Mouse (Mus musculus) stomach, postnatal 0 days (tissue): ENCODE measurements around the gene Ttc7. TPM values are rescaled to one million over a fixed set of nuclear protein-coding genes. Genes with fewer than 3 reads are reported as not detected.

Source experiments
- ATAC-seq: fragments of 200-750 bp; cut with Nextera tagmentation; 2 replicates; pipeline ENCODE4 v1.8.0; 2017; ENCODE audit not compliant: low FRiP score, low TSS enrichment
- DNase-seq: peaks from one replicate; pipeline ENCODE4 v3.0.0-alpha.2; 2016; ENCODE audit warnings: low spot score
- H3K27ac ChIP-seq: fragments of 300-500 bp; sonication (generic); replicated peaks from 2 replicates; pipeline ENCODE4 v1.5.1; 2014; ENCODE audit warnings: mild to moderate bottlenecking, control low read depth
- H3K27me3 ChIP-seq: fragments of 300-500 bp; sonication (generic); 2 replicates; pipeline ENCODE4 v1.6.1; 2014; ENCODE audit warnings: low read length; ENCODE audit not compliant: control insufficient read depth, insufficient read depth
- H3K36me3 ChIP-seq: fragments of 300-500 bp; sonication (generic); 2 replicates; pipeline ENCODE4 v1.6.1; 2014; ENCODE audit warnings: low read length, mixed read lengths; ENCODE audit not compliant: control insufficient read depth, insufficient read depth
- H3K4me1 ChIP-seq: fragments of 300-500 bp; sonication (generic); replicated peaks from 2 replicates; pipeline ENCODE4 v1.6.1; 2014; ENCODE audit warnings: antibody characterized with exemption; ENCODE audit not compliant: control insufficient read depth, insufficient read depth
- H3K4me2 ChIP-seq: fragments of 300-500 bp; sonication (generic); replicated peaks from 2 replicates; pipeline ENCODE4 v1.6.1; 2014; ENCODE audit warnings: low read depth, mild to moderate bottlenecking, control low read depth, moderate library complexity
- H3K4me3 ChIP-seq: fragments of 300-500 bp; sonication (generic); 2 replicates; pipeline ENCODE4 v1.5.1; 2014; ENCODE audit warnings: low read depth, low read length, control low read depth
- H3K9ac ChIP-seq: fragments of 300-500 bp; sonication (generic); 2 replicates; pipeline ENCODE4 v1.6.1; 2014; ENCODE audit warnings: mild to moderate bottlenecking, low read length, control low read depth, mixed read lengths
- H3K9me3 ChIP-seq: fragments of 300-500 bp; sonication (generic); 2 replicates; pipeline ENCODE4 v1.6.1; 2016; ENCODE audit warnings: low read length; ENCODE audit not compliant: control insufficient read depth
- CTCF ChIP-seq: IDR thresholded peaks from 2 replicates; pipeline ENCODE4 v1.5.1; 2016; ENCODE audit warnings: antibody characterized with exemption, low read depth, mild to moderate bottlenecking, moderate library complexity
- EP300 ChIP-seq: optimal IDR thresholded peaks from 2 replicates; pipeline ENCODE3; 2016; ENCODE audit warnings: antibody characterized with exemption
- WGBS: fragments of 180-500 bp; shearing (Covaris S2); extraction: QIAGEN DNeasy Blood & Tissue Kit; methylation state at CpG from one replicate; pipeline ENCODE4 v1.1.7; 2014; 5-methylcytosine and 5-hydroxymethylcytosine counted together
- polyA plus RNA-seq: library from polyadenylated mRNA; unstranded; fragments of >200 nt; fragmentation: Nextera tagmentation; extraction: Ambion mirVana; gene quantifications from 2 replicates; pipeline ENCODE4 v1.2.1, GENCODE M21; 2015

The Ttc7 gene
- 19.9 and 21.2 TPM in 2 replicates for polyA plus RNA-seq

- peak within 1 kb of the TSS; percentile 96 for H3K9ac ChIP-seq
- H3K27me3 ChIP-seq, result no peaks in the 10 kb centered on the region
- H3K36me3 ChIP-seq, result no peaks in the 10 kb centered on the region
- H3K4me1 ChIP-seq, result peaks cover 6% of the 10 kb centered on the region; the same call in 1 of the 2 replicates
- no peak for TF ChIP-seq EP300
- TF ChIP-seq CTCF, result no peak
- DNase-seq (peak; percentile 98), ATAC-seq (peak; percentile 94)
- H3K9me3 ChIP-seq, result no peaks in the 10 kb centered on the region
- peak within 1 kb of the TSS; percentile 99 for H3K27ac ChIP-seq
- H3K4me2 ChIP-seq, result peak within 1 kb of the TSS; percentile 97
- 0% methylated on average over 28 of the region's 38 CpGs for WGBS
- peak within 1 kb of the TSS; percentile 81 for H3K4me3 ChIP-seq
Observed at GRCm38 (mm10) chr17:87282706-87283053, at the start of gene Ttc7. Gene Ttc7, plus strand, starts transcription at chr17:87282886.

- H3K4me1 ChIP-seq, result no peaks in the 10 kb centered on the region
- H3K36me3 ChIP-seq, result no peaks in the 10 kb centered on the region
- 86% methylated on average over 6 of the region's 6 CpGs for WGBS
- no peak for ATAC-seq
- no peaks in the 10 kb centered on the region for H3K9me3 ChIP-seq
- DNase-seq, result no peak
- H3K4me3 ChIP-seq, result no peak overlapping the region
- no peak overlapping the region for H3K9ac ChIP-seq
- no peaks in the 10 kb centered on the region for H3K27me3 ChIP-seq
- H3K4me2 ChIP-seq, result no peak overlapping the region
- no peak overlapping the region for H3K27ac ChIP-seq
- TF ChIP-seq EP300, result no peak
- TF ChIP-seq CTCF, result no peak
Observed at GRCm38 (mm10) chr17:87235019-87235418, 47.7 kb upstream of the Ttc7 start.

DNA sequence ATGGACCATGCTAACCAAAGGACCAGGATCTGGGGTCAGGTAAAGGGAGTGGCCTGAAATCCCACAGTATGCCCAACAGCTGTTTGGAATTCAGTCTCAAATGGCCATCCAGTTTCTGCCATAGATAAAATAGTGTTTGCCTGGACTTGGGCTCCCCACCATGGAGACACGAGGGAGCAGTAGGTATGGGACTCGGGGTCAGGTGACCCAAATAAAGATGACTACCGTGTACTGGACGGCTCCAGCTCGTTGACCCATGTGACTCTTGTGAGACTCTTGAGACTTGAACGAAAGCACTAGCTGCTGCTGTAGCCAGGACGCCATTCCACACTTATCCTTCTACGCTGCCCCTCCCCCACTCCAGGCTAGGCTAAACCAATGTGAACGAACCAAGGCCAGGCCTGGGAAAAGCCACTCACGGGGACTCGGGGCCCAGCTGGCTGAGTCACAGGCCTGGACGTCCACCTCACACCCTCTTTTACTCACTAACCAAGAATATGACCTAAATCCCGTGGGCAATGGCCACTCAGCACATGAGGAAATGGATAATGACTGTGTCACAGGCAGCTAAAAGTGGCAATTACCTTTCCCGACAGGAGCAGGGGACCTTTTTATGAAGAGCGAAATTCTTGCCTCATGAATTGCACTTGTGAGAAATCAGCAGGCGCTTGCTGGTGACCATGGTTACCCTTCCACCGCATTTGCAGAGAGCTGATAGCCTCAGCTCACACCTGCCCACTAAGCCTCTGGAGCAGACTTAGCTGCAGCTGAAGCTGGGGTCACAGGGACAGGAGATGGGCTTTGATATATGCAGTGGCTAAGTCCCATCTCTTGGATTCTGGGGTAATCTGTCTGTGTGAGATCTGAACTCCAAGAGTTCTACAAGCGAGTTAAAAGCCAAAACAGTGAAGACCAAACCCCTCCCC is 45.7 kb upstream of the Ttc7 start:
- H3K9me3 ChIP-seq, result no peaks in the 10 kb centered on the region
- DNase-seq (no peak), ATAC-seq (peak; percentile 46; the same call in 1 of the 2 replicates)
- 55% methylated on average over 18 of the region's 18 CpGs for WGBS
- no peak overlapping the region for H3K9ac ChIP-seq
- no peaks in the 10 kb centered on the region for H3K36me3 ChIP-seq
- H3K4me2 ChIP-seq, result no peak overlapping the region
- no peaks in the 10 kb centered on the region for H3K4me1 ChIP-seq
- TF ChIP-seq CTCF, result 0 out of 2 replicates have a peak, but pooled peaks have one; percentile 17
- TF ChIP-seq EP300, result no peak
- H3K27me3 ChIP-seq, result no peaks in the 10 kb centered on the region
- no peak overlapping the region for H3K27ac ChIP-seq
- no peak overlapping the region for H3K4me3 ChIP-seq

GRCm38 (mm10) chr17:87237826-87238225 is 44.9 kb upstream of the Ttc7 start:
- DNase-seq (no peak), ATAC-seq (no peak)

GRCm38 (mm10) chr17:87246103-87246502 is 36.6 kb upstream of the Ttc7 start:
- Histone ChIP-seq H3K4me1 (no peaks in the 10 kb centered on the region), H3K4me3 (no peak overlapping the region), H3K4me2 (no peak overlapping the region), H3K27ac (no peak overlapping the region), H3K27me3 (no peaks in the 10 kb centered on the region), H3K9ac (no peak overlapping the region), H3K9me3 (no peaks in the 10 kb centered on the region), H3K36me3 (no peaks in the 10 kb centered on the region)
- WGBS, result 53% methylated on average over 9 of the region's 9 CpGs
- ATAC-seq (no peak), DNase-seq (no peak)
- TF ChIP-seq CTCF (no peak), EP300 (no peak)

More at GRCm38 (mm10) chr17:87237826-87238225, 44.9 kb upstream of the Ttc7 start:
- no peaks in the 10 kb centered on the region for H3K9me3 ChIP-seq
- WGBS, result 78% methylated on average over 11 of the region's 11 CpGs
- no peak overlapping the region for H3K4me3 ChIP-seq
- H3K9ac ChIP-seq, result no peak overlapping the region
- H3K4me1 ChIP-seq, result no peaks in the 10 kb centered on the region
- H3K4me2 ChIP-seq, result no peak overlapping the region
- TF ChIP-seq CTCF (no peak), EP300 (no peak)
- no peaks in the 10 kb centered on the region for H3K27me3 ChIP-seq
- no peaks in the 10 kb centered on the region for H3K36me3 ChIP-seq
- H3K27ac ChIP-seq, result no peak overlapping the region

GRCm38 (mm10) chr17:87254384-87254783 is 28.3 kb upstream of the Ttc7 start:
- TF ChIP-seq CTCF, result no peak
- no peak for TF ChIP-seq EP300
- 64% methylated on average over 8 of the region's 8 CpGs for WGBS
- peak; percentile 28 for DNase-seq

More at GRCm38 (mm10) chr17:87254384-87254783, 28.3 kb upstream of the Ttc7 start:
- no peak overlapping the region for H3K4me2 ChIP-seq
- no peaks in the 10 kb centered on the region for H3K27me3 ChIP-seq
- H3K9ac ChIP-seq, result no peak overlapping the region
- peaks cover 18% of the 10 kb centered on the region for H3K36me3 ChIP-seq
- no peaks in the 10 kb centered on the region for H3K4me1 ChIP-seq
- H3K27ac ChIP-seq, result no peak overlapping the region
- H3K4me3 ChIP-seq, result no peak overlapping the region
- ATAC-seq, result no peak
- H3K9me3 ChIP-seq, result no peaks in the 10 kb centered on the region
